Mouse (Mus musculus): ENCODE measurements at regions not wholly inside any gene's neighbourhood (a gene's known extent, or its start where the extent isn't known, plus 50 kb on each side); places are given as distances from the start of the nearest gene placed in this dataset.
A peak's percentile ranks its signal among the peaks of the same experiment; 100 is the strongest.

DNA sequence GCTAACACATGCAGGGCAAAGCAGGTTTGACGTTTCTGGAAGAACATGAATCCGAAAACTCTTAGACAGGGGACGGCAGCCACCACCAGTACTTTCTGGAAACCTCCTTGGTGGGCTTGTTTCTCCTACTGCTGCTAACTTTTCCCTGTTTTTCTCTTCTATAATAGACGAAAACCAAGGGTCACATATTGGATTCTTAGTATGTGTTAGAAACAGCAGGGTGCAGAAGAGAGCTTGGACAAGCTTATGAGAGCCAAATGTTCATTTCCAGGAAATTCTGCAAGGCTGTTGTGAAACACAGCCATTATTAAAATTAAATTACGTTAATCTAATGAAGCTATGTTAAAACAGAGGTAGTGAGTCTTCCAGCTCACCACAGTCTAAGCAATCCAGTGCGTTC, 87.9 kb upstream of the Galnt15 start:
- ATAC-seq (replicated peaks; ENCODE audit: insufficient number of reproducible peaks, low FRiP score, low TSS enrichment, poor library complexity, severe bottlenecking): no peak

DNA sequence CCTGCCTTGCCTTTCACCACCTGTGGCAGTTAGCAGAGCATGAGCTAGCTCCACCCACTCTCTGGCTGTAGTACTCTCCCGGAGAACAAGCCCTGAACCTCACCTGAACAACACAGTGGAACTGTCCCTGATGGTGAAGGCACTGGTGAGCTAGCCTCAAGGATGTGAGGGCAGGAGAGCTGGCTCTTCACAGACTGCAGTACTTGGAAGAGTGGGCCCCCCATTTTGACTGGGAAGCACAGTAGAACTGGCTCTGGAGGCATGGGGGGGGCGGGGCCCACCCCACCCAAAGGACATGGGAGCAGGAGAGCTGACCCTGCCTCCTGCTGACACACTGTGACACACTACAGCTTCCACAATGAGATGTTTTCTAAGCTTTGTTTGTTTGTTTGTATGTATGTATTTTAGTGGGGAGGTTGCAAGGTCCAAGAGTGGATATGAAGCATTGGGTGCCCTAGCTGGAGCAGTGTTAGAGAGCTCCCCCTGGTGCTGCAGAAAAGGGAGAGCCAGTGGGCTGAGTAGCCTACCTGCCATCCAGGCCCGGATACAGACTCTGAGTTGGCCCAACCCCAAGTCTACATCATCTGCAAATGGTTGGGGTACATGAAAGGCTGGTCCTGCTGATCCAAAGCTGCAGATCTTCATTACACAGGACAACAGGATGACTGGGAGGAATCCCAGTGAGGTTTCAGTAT, 86.4 kb upstream of the Galnt15 start:
- no peak for ATAC-seq (replicated peaks; ENCODE audit: insufficient number of reproducible peaks, low FRiP score, low TSS enrichment, poor library complexity, severe bottlenecking)

- ATAC-seq (replicated peaks; ENCODE audit: insufficient number of reproducible peaks, low FRiP score, low TSS enrichment, poor library complexity, severe bottlenecking): no peak
Observed at GRCm38 (mm10) chr14:31944682-31945081, 84.1 kb upstream of the Galnt15 start.

GRCm38 (mm10) chr14:31945125-31945524, 83.7 kb upstream of the Galnt15 start:
- no peak for ATAC-seq (replicated peaks; ENCODE audit: insufficient number of reproducible peaks, low FRiP score, low TSS enrichment, poor library complexity, severe bottlenecking)

- no peak for ATAC-seq (replicated peaks; ENCODE audit: insufficient number of reproducible peaks, low FRiP score, low TSS enrichment, poor library complexity, severe bottlenecking)
Observed at GRCm38 (mm10) chr14:31946032-31946431, 82.8 kb upstream of the Galnt15 start.

DNA sequence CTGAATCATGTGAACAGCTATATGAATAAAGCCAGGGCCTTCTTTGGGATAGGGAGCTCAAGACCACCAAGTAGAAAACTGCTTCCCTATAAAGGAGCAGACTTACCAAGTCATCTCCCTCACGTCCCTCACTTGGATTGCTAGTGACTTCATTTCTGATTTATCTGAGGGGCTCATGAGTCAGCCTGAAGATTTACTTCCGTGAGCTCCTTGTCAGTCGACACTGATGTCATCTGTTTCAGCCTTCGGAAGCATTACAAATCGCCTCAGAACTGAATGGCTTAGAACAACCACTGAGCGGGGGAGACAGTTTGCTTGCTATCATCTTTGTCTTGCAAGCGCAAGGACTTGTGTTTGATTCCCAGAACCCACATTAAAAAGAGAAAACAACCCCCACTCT, 81.5 kb upstream of the Galnt15 start:
- no peak for ATAC-seq (replicated peaks; ENCODE audit: insufficient number of reproducible peaks, low FRiP score, low TSS enrichment, poor library complexity, severe bottlenecking)

- no peak for ATAC-seq (replicated peaks; ENCODE audit: insufficient number of reproducible peaks, low FRiP score, low TSS enrichment, poor library complexity, severe bottlenecking)
Observed at GRCm38 (mm10) chr14:31951894-31952293, 76.9 kb upstream of the Galnt15 start.

- ATAC-seq (replicated peaks; ENCODE audit: insufficient number of reproducible peaks, low FRiP score, low TSS enrichment, poor library complexity, severe bottlenecking): no peak
Observed at GRCm38 (mm10) chr14:31953783-31954182, 75.0 kb upstream of the Galnt15 start.

GRCm38 (mm10) chr14:31954945-31955344, 73.8 kb upstream of the Galnt15 start:
- peak; percentile 75 for ATAC-seq (replicated peaks; ENCODE audit: insufficient number of reproducible peaks, low FRiP score, low TSS enrichment, poor library complexity, severe bottlenecking)

DNA sequence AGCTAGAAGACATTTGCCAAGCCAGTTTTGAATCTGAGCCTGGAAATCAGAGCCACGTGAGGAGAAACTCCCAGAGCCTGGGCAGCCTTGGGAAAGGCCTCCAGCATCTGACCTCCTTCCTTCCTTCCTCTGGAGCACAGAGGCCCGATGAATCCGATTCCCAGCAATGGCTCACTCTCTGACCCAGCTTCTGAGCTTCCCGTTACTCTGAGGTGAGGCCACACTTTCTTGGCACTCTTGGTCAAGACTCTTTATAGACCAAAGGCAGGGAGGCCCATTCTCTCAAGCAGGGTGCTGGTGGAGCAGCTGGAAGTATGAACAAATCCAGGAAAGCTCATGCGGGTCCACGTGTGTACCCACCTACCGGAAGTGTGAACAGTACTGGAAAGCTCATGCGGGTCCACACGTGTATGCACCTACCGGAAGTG, 71.6 kb upstream of the Galnt15 start:
- ATAC-seq (replicated peaks; ENCODE audit: insufficient number of reproducible peaks, low FRiP score, low TSS enrichment, poor library complexity, severe bottlenecking): no peak

GRCm38 (mm10) chr14:31960201-31960854, 68.5 kb upstream of the Galnt15 start:
- ATAC-seq (replicated peaks; ENCODE audit: insufficient number of reproducible peaks, low FRiP score, low TSS enrichment, poor library complexity, severe bottlenecking): no peak

- no peak for ATAC-seq (replicated peaks; ENCODE audit: insufficient number of reproducible peaks, low FRiP score, low TSS enrichment, poor library complexity, severe bottlenecking)
Observed at GRCm38 (mm10) chr14:31961442-31961841, 67.3 kb upstream of the Galnt15 start.

GRCm38 (mm10) chr14:31963131-31963911, 65.5 kb upstream of the Galnt15 start:
- ATAC-seq (replicated peaks; ENCODE audit: insufficient number of reproducible peaks, low FRiP score, low TSS enrichment, poor library complexity, severe bottlenecking): no peak

DNA sequence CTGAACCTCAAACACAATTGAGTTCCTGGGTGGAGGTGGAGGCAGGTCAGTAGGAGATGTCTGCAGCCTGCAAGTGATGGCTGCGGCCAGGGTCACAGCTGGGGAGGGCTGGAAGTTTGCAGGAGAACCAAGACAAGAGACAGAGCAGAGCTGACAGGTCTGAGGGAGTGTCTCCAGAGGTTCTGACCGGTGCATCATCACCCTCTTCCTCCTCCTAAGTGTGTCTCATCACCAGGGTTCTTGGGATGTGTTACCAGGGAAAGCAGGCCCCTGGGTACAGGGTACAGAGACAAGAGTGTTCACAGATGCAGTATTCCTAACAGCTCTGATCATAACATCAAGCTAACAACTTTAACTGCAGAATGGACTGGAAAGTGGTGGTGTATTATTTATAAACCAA, 64.7 kb upstream of the Galnt15 start:
- no peak for ATAC-seq (replicated peaks; ENCODE audit: insufficient number of reproducible peaks, low FRiP score, low TSS enrichment, poor library complexity, severe bottlenecking)

DNA sequence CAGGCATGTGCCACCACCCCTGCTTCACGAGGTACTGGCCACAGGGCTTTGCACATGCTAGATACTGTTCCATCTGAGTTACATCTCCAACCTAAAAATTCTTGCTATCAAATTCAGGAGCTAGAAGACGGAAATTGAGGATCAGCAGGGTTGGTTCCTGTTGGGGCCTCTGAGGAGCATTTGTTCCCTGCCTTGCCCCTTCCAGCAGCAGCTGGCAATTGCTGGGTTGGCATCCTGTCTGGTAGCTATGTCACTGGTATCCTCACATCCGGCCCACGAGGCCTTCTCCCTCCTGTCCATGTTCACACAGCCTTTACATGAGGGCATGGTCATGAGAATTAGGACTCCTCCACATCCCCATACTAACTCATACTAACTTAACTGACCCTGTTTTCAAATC, 64.0 kb upstream of the Galnt15 start:
- no peak for ATAC-seq (replicated peaks; ENCODE audit: insufficient number of reproducible peaks, low FRiP score, low TSS enrichment, poor library complexity, severe bottlenecking)

- no peak for ATAC-seq (replicated peaks; ENCODE audit: insufficient number of reproducible peaks, low FRiP score, low TSS enrichment, poor library complexity, severe bottlenecking)
Observed at GRCm38 (mm10) chr14:31969531-31969930, 59.3 kb upstream of the Galnt15 start.

- no peak for ATAC-seq (replicated peaks; ENCODE audit: insufficient number of reproducible peaks, low FRiP score, low TSS enrichment, poor library complexity, severe bottlenecking)
Observed at GRCm38 (mm10) chr14:31970245-31970830, 58.5 kb upstream of the Galnt15 start.

GRCm38 (mm10) chr14:31970851-31971250, 57.9 kb upstream of the Galnt15 start:
- no peak for ATAC-seq (replicated peaks; ENCODE audit: insufficient number of reproducible peaks, low FRiP score, low TSS enrichment, poor library complexity, severe bottlenecking)

DNA sequence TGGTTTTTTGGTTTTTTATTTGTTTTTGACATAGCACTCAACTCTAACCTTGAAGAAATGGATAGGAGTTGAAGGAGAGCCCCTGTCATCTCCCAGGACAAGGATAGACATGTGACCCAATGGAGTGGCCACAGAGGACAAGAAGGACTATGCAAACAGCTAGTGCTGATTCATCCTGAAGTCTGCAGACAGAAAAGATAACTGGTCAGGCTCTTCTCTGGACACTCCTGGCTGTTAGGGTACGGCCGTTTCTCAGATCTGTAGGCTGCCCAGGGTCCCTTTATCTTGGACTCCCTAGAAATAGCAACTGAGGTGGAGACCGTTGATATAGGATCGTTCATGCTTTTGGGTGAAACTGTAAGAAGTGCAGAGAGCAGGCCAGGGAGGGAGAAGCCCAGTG, 55.1 kb upstream of the Galnt15 start:
- no peak for ATAC-seq (replicated peaks; ENCODE audit: insufficient number of reproducible peaks, low FRiP score, low TSS enrichment, poor library complexity, severe bottlenecking)

Data from monocyte, adult 5-6 weeks (primary cell).